Mouse (Mus musculus) layer of hippocampus, adult 2 months (tissue): ENCODE data around the gene Timm8a1. TPM values are rescaled to one million over a fixed set of nuclear protein-coding genes. Genes with fewer than 3 reads are reported as not detected.
"Not testable (repeated sequence)": the region's sequence is repeated elsewhere in the genome, so short reads cannot be mapped to it uniquely, and the experiment has no call there.

Source experiments
- DNase-seq, 2 experiments: peaks; one replicate each; pipeline ENCODE4 v3.0.0; 2022; ENCODE audit warnings: low spot score in 2 of 2
- H3K27ac ChIP-seq: fragments of 200-600 bp; 2 replicates; pipeline ENCODE4 v1.8.1; 2022
- H3K4me3 ChIP-seq: fragments of 200-600 bp; 2 replicates; pipeline ENCODE4 v1.8.1; 2022; ENCODE audit warnings: mild to moderate bottlenecking
- CTCF ChIP-seq: fragments of 200-600 bp; conservative IDR thresholded peaks from 2 replicates; pipeline ENCODE4 v1.8.1; 2022; ENCODE audit warnings: antibody characterized with exemption, mild to moderate bottlenecking, moderate library complexity
- total RNA-seq, 2 experiments: library from RNA; stranded (reverse); gene quantifications; 2 replicates each; pipeline ENCODE4 v1.2.3; 2021

The Timm8a1 gene
- total RNA-seq, 2 experiments from 2014 or later, result 15.7 to 18.3 TPM

DNA sequence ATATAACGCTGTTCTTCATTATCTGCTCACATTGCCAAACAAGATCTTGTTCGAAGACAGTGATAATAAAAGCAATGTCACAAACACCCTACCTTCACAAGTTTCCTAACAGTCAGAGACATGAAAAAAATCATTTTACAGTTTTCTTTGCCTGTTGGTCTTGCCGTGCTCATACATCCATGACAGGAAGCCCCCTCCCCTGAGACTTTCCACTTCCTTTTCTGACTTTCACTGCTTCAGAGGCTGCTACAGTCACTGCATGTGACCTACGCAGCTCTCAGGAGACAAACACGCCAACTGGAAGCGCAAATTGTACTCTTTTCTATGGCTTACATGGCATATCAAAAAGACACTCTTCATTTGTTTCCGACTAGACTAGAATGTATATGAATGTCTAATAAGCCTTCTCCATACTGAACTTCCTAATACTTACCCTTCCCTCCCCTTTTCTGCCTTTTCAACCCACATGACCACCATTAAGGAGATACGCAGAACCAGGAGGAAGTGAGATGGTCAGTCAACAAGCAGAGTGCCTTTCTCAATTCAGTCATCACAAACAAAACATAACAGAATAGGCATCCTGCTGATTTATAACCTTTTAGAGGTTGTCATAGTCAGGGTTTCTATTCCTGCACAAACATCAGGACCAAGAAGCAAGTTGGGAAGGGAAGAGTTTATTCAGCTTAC, 25.0 kb upstream of the Timm8a1 start:
- no peak overlapping the region for H3K27ac ChIP-seq
- DNase-seq, result no peak
- no peak for TF ChIP-seq CTCF
- no peak overlapping the region for H3K4me3 ChIP-seq

DNA sequence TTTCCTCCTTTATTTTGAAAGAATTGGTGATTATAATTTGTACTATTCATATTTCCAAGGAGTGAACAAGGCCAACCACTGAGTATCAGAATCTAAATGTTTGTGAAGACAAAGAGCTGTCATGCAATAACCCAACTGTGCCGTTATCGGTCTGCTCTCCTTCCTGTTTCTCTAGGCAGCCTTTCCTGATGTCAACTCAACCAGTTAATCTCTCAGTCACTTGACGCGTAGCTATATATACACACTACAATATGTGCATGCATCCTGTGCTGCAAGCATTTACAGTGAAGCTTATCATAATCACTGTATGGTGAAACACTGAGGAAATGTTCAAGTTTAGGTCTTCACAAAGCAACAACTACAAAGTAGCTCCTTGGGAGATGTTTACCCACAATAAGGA, 22.7 kb upstream of the Timm8a1 start:
- H3K4me3 ChIP-seq, result no peak overlapping the region
- DNase-seq, result no peak
- H3K27ac ChIP-seq, result no peak overlapping the region
- TF ChIP-seq CTCF, result no peak

DNA sequence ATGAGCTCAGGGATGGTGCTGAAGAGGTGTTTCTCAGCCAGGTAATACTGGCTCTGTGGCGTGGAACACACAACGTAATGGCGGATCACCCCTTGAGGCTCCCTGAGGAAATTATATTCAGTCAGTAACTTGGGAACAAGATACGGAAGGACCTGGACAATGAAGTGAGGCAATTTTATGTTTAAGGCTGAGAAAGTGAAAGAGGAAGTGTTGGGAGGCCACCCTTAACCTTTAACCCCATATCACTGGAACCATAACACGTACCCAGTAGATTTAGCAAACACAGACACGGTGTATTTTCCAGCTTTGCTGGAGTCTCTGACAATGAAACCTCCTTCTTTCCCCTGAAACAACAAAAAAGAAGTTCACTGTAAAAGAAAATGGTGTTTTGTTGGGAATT, 12.8 kb upstream of the Timm8a1 start:
- DNase-seq, result no peak
- Histone ChIP-seq H3K4me3 (no peak overlapping the region), H3K27ac (no peak overlapping the region)
- no peak for TF ChIP-seq CTCF

DNA sequence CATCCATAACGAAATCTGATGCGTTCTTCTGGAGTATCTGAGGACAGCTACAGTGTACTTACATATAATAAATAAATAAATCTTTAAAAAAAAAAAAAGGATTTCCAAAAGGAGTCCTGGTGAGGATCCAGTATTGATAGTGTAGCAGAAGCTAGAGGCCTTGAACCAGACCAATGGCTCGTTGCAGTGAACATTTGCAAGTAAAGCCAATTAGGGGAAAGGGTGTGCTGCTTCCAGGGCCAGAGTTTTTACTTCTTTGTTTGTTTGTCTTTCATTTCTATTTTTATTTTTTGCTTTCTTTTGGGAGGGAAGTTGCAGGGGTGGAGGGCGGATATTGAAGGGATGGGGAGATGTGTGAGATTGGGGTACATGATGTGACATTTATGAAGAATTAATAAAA, 11.7 kb upstream of the Timm8a1 start:
- DNase-seq, result no peak
- TF ChIP-seq CTCF, result no peak
- H3K4me3 ChIP-seq, result no peak overlapping the region
- H3K27ac ChIP-seq, result no peak overlapping the region

- peak; percentile 9 to 18 for DNase-seq
- Histone ChIP-seq H3K4me3 (no peak overlapping the region), H3K27ac (no peak overlapping the region)
- TF ChIP-seq CTCF, result peak; percentile 83
Observed at GRCm38 (mm10) chrX:134550903-134551302, 9.2 kb upstream of the Timm8a1 start.

GRCm38 (mm10) chrX:134547330-134547729, 5.7 kb upstream of the Timm8a1 start:
- Histone ChIP-seq H3K4me3 (no peak overlapping the region), H3K27ac (no peak overlapping the region)
- TF ChIP-seq CTCF, result no peak
- no peak for DNase-seq

DNA sequence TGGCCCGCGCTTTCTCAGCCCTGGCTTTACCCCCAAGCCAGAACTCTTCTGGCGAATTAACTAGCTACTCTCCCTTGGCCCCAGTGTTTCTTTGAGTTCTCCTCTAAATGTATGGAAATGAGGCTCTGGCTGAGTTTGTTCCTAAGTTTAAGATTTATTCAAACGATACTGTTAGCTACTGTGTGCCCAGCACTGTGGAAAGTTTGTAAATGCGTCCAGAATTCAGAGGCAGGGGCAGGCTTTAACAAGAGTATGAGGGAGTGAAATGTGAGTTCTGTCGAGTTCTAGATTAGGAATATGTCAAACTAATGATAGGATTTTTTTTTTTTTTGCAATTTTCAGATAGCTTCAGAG, 267 bp upstream of the Timm8a1 start:
- DNase-seq, result no peak
- peak overlapping the region; percentile 89 for H3K27ac ChIP-seq
- no peak for TF ChIP-seq CTCF
- peak overlapping the region; percentile 65 for H3K4me3 ChIP-seq

DNA sequence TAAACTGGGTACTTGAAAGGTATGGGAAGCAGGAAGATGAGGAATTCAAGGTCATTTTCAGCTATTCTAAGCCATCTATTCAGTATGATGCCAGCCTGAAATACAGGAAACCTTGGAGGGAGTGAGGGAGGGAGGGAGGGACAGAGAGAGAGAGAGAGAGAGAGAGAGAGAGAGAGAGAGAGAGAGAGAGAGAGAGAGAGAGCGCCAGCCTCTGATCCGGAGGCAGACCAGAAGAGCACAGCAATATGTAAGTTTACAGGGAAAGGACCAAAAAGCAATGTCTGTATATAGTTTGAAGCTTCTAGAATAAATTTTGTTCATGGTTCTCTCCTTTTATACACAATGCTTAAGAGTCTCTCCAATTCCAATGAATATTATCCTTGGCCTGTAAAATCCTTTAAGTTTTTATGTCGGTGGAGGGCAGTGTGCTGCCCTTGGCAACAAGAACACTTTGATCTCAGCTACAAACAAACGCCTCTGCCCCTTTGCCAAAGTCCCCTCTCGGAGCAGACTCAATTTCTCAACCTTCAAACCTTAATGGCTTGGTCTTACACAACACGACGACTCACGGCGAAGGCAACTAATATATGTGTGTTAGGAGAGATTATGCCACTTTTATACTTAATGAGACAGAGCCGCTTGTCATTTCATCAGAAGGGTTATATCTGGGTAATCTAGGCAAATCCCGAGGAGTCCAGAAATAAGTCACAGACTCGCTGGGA, 1.1 kb downstream of the Timm8a1 start:
- no peak for DNase-seq
- Histone ChIP-seq H3K4me3 (peak overlapping the region; percentile 65), H3K27ac (peak overlapping the region; percentile 55; the same call in 1 of the 2 replicates)
- TF ChIP-seq CTCF, result no peak

DNA sequence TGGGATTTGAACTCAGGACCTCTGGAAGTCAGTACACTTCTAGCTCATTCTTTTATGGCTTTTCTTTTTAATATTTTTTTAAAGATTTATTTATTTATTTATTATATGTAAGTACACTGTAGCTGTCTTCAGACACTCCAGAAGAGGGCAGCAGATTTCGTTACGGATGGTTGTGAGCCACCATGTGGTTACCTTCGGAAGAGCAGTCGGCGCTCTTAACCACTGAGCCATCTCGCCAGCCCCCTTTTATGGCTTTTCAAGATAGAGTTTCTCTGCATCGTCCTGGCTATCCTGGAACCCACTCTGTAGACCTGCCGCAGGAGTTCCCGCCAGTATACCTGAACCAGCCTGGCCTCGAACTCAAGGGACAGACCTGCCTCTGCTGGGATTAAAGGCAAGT, 1.9 kb downstream of the Timm8a1 start:
- DNase-seq, H3K27ac ChIP-seq, H3K4me3 ChIP-seq: not testable (repeated sequence)
- TF ChIP-seq CTCF, result peak; percentile 67

- H3K27ac ChIP-seq, result no peak overlapping the region
- no peak for DNase-seq
- TF ChIP-seq CTCF, result 0 out of 2 replicates have a peak, but pooled peaks have one; percentile 6
- H3K4me3 ChIP-seq, result no peak overlapping the region
Observed at GRCm38 (mm10) chrX:134533346-134533745, 8.3 kb downstream of the Timm8a1 start.

DNA sequence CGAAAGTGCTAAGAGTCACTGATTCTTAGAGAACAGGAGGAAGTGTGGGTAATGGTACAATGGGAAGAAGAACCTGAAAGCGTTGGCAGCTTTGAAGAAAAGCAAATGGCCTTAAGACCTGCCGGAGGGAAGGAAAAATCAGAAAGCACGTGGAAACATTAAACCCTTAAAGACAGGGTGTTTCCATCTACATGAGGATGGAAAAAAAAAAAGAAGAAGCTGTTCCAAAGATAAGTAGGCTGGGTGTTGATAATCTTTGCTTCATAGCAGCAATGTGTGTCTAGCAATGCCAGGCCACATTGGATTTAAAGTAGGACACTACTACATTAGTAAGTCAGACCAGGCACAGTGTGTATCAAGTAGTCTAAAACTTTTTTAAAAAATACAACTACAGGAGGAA, 16.4 kb downstream of the Timm8a1 start:
- H3K27ac ChIP-seq, result no peak overlapping the region
- no peak for DNase-seq
- no peak for TF ChIP-seq CTCF
- H3K4me3 ChIP-seq, result no peak overlapping the region

DNA sequence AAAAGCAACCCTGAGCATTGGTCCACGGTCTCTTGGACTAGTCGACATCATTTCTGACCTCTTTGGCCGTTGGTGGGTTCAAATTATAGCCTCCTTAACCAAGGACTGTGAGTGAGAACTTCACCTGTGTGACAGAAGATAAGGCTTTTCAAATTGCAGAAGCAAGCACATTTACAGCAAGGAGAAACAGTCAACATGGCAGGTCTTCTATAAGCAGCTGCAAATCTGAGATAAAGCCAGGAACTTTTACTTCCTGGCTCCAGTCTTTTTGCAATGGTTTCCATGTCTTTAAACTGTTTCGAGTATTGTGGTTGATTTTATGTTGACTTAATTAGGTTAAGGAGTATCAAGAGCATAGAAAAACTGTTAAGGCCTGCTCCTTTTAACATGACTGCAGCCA, 17.9 kb downstream of the Timm8a1 start:
- H3K4me3 ChIP-seq, result no peak overlapping the region
- H3K27ac ChIP-seq, result no peak overlapping the region
- no peak for DNase-seq
- TF ChIP-seq CTCF, result no peak

GRCm38 (mm10) chrX:134509473-134509872, 32.2 kb downstream of the Timm8a1 start:
- DNase-seq, result no peak
- Histone ChIP-seq H3K27ac (no peak overlapping the region), H3K4me3 (no peak overlapping the region)
- TF ChIP-seq CTCF, result peak; percentile 76

GRCm38 (mm10) chrX:134507977-134508376, 33.7 kb downstream of the Timm8a1 start:
- Histone ChIP-seq H3K27ac (no peak overlapping the region), H3K4me3 (no peak overlapping the region)
- TF ChIP-seq CTCF, result 0 out of 2 replicates have a peak, but pooled peaks have one; percentile 6
- no peak for DNase-seq
